Mouse (Mus musculus): ENCODE results near the gene Acap3.

Acap3 gene

GRCm38 (mm10) chr4:155886330-155886729 is 5.3 kb upstream of the Acap3 start:
- no peak for DNase-seq (ENCODE audit: low read depth, low spot score)

DNA sequence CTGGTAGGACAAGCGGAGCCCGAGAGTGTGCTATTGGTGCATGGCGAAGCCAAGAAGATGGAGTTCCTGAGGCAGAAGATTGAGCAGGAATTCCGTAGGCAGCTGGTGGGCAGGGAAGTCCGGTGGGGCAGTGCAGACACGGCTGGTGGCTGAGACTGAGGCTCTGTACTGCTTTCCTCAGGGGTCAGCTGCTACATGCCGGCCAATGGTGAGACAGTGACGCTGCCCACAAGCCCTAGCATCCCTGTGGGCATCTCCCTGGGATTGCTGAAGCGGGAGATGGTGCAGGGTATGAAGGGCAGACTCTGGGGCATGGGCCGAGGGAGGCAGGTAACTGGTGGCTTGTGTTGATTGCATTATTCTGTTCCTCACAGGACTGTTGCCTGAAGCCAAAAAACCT is 3.9 kb upstream of the Acap3 start:
- DNase-seq (ENCODE audit: low read depth, low spot score): no peak

- DNase-seq (ENCODE audit: low read depth, low spot score): no peak
Observed at GRCm38 (mm10) chr4:155888181-155888580, 3.4 kb upstream of the Acap3 start.

- no peak for DNase-seq (ENCODE audit: low read depth, low spot score)
Observed at GRCm38 (mm10) chr4:155889316-155889715, 2.3 kb upstream of the Acap3 start.

DNA sequence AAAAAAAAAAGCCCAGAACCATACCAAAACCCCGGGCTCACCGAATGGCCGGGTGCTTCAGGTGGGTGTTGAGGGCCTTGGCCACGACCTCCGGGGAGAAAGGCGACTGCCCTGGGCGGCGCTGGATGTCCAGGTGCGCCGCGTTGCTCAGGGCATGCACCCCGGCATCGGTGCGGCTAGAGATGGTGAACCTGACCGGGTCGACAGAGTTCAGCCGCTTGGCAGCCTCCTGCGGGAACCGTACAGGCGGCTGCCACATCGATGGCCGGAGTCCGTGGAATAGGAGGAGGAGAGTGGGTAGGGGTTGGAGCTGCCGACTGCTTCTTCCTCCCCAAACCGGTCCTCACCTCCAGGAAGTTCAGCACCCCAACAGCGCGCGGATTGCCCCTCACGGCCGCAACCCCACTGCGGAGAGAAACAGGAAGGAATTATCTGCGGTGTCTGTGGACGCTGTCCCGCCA is 581 bp upstream of the Acap3 start:
- no peak for DNase-seq (ENCODE audit: low read depth, low spot score)

DNA sequence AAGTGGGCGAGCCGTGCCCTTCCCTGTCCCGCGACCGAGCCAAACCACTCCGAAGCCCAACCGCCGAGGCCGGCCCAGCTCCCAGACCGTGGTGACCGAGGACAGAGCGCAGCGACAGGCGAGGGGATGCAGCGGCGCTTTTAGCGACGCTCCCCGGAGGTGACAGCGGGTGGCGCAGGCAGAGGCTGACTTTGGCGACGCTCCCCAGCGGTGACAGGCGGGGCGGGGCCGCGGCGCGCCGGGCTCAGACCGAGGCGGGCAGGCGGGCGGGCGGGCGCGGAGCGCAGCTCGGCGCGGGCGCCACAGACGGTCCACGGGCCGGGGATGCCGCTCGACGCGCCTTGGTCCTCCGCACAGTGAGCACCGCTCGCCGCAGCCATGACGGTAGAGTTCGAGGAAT is 395 bp downstream of the Acap3 start:
- DNase-seq (ENCODE audit: low read depth, low spot score): peak; percentile 90

- DNase-seq (ENCODE audit: low read depth, low spot score): peak; percentile 21
Observed at GRCm38 (mm10) chr4:155892438-155893211, 1.0 kb downstream of the Acap3 start.

GRCm38 (mm10) chr4:155893212-155893690 is 1.6 kb downstream of the Acap3 start:
- no peak for DNase-seq (ENCODE audit: low read depth, low spot score)

DNA sequence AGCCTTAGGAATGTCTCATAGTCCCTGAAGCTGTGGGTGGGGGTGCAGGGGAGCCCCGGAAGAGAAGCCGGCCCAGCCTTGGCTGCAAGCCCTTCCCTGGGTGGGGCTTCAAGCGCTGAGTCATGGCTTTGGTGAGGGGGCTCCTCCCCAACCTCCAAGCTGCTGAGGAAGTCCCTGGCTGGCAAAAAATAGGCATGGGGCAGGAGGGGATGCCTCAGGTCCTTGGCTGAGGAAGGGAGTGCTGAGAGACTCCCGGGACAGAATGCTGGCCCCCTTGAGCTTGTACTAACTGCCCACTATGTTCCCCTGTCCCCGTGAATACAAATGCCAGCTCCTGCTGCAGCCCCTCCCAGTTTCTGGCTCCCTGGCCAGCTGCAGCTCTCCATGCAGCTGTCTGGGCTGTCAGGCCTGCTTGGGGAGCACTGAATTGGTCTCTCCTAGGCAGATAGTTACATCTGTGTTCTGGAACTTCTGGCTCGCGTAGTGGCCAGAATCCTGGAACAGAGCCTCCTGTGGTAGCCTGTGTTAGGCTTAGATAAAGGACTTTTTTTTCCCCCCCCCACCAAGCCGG is 2.8 kb downstream of the Acap3 start:
- DNase-seq (ENCODE audit: low read depth, low spot score): peak; percentile 23

DNA sequence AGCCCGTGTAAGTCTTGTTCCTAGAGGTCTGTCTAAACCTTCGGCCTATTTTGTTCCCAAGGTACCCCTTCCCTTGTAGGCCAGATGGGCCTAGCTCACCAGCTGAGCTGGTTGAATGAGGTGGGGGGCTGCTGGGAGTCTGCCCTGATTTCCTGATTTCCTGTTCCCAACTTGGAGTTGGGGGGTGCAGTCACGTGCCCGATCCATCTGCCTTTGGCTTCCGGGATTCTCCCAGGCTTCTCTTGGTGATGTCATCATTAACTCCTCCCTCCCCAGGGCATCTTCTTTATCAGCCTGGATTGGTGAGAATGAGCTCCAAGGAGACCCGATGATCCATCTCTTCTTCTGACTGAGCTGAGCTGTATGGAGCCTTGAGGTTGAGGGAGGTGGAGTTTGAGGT is 3.6 kb downstream of the Acap3 start:
- DNase-seq (ENCODE audit: low read depth, low spot score): peak; percentile 55

- no peak for DNase-seq (ENCODE audit: low read depth, low spot score)
Observed at GRCm38 (mm10) chr4:155895826-155896225, 4.2 kb downstream of the Acap3 start.

DNA sequence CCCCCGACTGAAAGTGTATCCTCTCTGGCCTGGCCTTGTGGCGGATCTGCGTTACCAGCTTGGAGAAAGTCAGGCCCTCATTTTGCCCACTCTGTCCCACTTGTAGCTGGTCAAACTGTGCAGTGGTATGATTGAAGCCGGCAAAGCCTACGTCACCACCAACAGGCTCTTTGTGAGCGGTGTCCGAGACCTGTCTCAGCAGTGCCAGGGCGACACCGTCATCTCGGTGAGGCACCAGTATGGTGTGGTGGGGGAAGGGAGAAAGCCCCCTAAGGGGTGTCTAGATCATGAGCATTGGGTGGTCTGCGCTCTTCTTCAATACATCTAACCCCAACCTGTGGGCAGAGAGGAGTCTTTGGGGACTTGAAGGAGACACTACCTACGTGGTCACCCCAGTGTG is 4.8 kb downstream of the Acap3 start:
- DNase-seq (ENCODE audit: low read depth, low spot score): no peak

- no peak for DNase-seq (ENCODE audit: low read depth, low spot score)
Observed at GRCm38 (mm10) chr4:155898318-155898717, 6.7 kb downstream of the Acap3 start.

GRCm38 (mm10) chr4:155899355-155899754 is 7.7 kb downstream of the Acap3 start:
- no peak for DNase-seq (ENCODE audit: low read depth, low spot score)

DNA sequence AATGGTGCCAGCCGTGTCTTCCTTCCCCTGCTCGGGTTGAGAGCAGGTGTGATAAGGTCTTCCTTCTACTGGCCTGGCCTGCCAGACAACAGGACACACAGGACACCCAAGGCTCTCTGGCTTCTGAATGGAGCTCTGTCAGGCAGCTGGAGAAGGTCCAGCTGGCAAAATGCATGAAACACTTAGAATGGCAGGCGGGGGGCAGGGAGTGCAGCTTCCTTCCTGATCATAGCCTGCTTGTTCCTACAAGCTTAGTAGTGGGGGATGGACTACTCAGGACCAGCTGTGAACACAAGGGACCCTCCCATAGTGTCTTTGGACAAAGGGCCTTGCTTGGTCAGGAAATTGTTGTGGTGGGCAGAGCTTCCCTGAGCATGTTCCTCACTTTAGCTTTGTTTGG is 9.6 kb downstream of the Acap3 start:
- DNase-seq (ENCODE audit: low read depth, low spot score): no peak

DNA sequence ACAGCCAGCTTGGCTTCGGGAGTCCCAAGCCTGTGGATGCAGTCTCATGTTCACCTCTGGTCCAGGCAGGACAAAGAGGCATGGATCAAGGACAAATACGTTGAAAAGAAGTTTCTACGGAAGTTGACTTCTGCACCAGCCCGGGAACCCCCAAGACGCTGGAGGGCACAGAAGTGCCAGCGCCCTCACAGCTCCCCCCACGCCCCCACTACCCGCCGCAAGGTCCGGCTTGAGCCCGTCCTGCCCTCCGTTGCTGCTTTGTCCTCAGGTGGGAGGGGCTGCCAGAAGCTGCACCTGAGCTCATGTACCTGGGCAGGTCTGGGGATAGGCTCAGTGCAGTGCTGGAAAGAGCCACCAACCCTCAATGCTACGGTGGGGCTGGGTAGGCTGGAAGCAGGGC is 11.6 kb downstream of the Acap3 start:
- no peak for DNase-seq (ENCODE audit: low read depth, low spot score)

GRCm38 (mm10) chr4:155904318-155905102 is 12.9 kb downstream of the Acap3 start:
- DNase-seq (ENCODE audit: low read depth, low spot score): peak; percentile 86

DNA sequence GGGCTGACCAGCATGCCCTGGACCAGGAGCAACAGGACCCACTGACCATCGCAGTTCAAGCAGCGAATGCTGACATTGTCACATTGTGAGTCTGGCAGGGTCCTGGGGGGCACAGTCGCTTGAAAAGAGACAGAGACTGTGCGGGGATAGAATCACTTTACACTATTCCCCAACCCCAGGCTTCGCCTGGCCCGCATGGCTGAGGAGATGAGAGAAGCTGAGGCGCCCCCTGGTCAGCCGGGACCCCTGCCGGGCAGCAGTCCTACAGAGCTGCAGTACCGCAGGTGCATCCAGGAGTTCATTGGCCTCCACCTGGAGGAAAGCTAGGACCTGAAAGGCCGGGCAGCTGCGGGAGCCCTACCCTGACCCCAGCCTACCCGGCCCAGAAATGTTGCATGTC is 14.0 kb downstream of the Acap3 start:
- no peak for DNase-seq (ENCODE audit: low read depth, low spot score)

DNA sequence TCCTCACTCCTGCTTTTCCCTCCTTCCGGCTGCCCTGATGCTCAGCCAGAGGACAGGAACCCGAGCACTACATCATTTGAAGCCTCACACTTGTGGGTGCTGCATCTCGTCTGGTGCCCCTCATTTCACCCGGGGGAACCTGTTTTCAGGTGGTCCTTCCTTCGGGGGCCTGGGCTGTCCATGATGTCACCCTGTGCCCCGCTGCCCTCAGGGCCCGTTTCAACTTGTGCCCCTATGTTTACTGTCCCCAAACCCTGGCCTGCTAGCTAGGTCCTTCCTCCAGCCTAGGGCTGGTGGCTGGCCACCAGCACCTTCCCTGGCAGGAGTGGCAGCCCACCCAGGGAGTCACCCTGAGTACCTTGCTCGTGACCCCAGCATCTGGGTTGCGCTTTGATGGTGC is 14.5 kb downstream of the Acap3 start:
- no peak for DNase-seq (ENCODE audit: low read depth, low spot score)

DNA sequence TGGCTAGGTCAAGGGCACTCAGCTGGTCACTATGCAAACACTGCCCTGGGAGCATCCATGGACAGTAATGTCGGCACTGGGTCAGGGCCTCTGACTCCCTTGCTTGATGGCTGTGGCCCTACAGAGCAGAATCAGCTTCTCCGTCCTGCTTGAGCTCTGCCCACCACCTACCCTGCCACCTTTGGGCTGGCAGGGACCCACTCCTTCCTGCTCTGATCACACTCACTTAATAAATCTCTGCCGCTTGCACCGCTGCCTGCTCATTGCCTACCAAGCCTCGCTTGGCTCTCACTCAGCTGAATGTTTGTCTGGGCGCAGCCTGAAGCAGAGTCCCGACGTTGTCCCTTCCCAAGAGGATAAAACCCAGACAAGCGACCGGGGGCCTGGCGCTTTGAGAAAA is 15.4 kb downstream of the Acap3 start:
- no peak for DNase-seq (ENCODE audit: low read depth, low spot score)

GRCm38 (mm10) chr4:155908281-155908680 is 16.7 kb downstream of the Acap3 start:
- no peak for DNase-seq (ENCODE audit: low read depth, low spot score)

DNA sequence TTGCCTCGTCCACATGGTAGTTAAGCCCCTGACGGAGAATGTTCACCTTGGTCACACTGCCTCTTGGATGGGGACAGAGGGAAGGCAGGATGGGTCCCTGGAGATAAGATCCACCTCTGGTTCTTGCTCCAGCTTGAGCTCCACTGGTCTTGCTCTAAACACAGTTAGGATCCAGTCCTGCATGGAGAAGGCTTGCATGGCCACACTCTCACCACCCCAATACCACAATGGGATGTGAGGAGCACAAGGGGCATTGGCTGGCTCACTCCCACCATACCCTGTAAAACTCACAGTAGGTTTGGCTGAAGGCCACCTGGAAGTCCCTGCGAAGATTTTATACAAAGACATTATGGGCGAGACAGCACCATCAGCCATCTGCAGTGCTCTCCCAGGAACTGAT is 17.1 kb downstream of the Acap3 start:
- DNase-seq (ENCODE audit: low read depth, low spot score): no peak

Measured in ZHBTc4 (cell line).